Mouse (Mus musculus): Measurements from ENCODE around the gene Muc3.
A peak's percentile ranks its signal among the peaks of the same experiment; 100 is the strongest.
"Not testable (repeated sequence)": the region's sequence is repeated elsewhere in the genome, so short reads cannot be mapped to it uniquely, and the experiment has no call there.

The Muc3 gene

GRCm38 (mm10) chr5:137149272-137149882 is at the start of gene Muc3:
Muc3 (minus strand) TSS chr5:137149322.
- not testable (repeated sequence) for DNase-seq

GRCm38 (mm10) chr5:137194488-137195120 is 45.5 kb upstream of the Muc3 start:
- DNase-seq: no peak

- DNase-seq: no peak
Measured at GRCm38 (mm10) chr5:137193279-137193952, 44.3 kb upstream of the Muc3 start.

GRCm38 (mm10) chr5:137189326-137189725 is 40.2 kb upstream of the Muc3 start:
- peak; percentile 74 for DNase-seq

GRCm38 (mm10) chr5:137185362-137185761 is 36.2 kb upstream of the Muc3 start:
- DNase-seq: no peak

- peak; percentile 30 for DNase-seq
Measured at GRCm38 (mm10) chr5:137179646-137180374, 30.7 kb upstream of the Muc3 start.

- DNase-seq: no peak
Measured at GRCm38 (mm10) chr5:137173967-137174366, 24.8 kb upstream of the Muc3 start.

GRCm38 (mm10) chr5:137172591-137172990 is 23.5 kb upstream of the Muc3 start:
- DNase-seq: no peak

GRCm38 (mm10) chr5:137171478-137171877 is 22.4 kb upstream of the Muc3 start:
- DNase-seq: no peak

- DNase-seq: no peak
Measured at GRCm38 (mm10) chr5:137170836-137171380, 21.8 kb upstream of the Muc3 start.

- no peak for DNase-seq
Measured at GRCm38 (mm10) chr5:137167539-137167938, 18.4 kb upstream of the Muc3 start.

GRCm38 (mm10) chr5:137166012-137166411 is 16.9 kb upstream of the Muc3 start:
- no peak for DNase-seq

GRCm38 (mm10) chr5:137161853-137162252 is 12.7 kb upstream of the Muc3 start:
- no peak for DNase-seq

- DNase-seq: peak; percentile 94
Measured at GRCm38 (mm10) chr5:137159461-137159860, 10.3 kb upstream of the Muc3 start.

- DNase-seq: no peak
Measured at GRCm38 (mm10) chr5:137153289-137153688, 4.2 kb upstream of the Muc3 start.

- DNase-seq: no peak
Measured at GRCm38 (mm10) chr5:137152623-137153022, 3.5 kb upstream of the Muc3 start.

- no peak for DNase-seq
Measured at GRCm38 (mm10) chr5:137140836-137141235, 8.3 kb downstream of the Muc3 start.

- DNase-seq: no peak
Measured at GRCm38 (mm10) chr5:137138977-137139376, 10.1 kb downstream of the Muc3 start.

- no peak for DNase-seq
Measured at GRCm38 (mm10) chr5:137134959-137135358, 14.2 kb downstream of the Muc3 start.

GRCm38 (mm10) chr5:137131490-137131889 is 17.6 kb downstream of the Muc3 start:
- DNase-seq: peak; percentile 79

- DNase-seq: no peak
Measured at GRCm38 (mm10) chr5:137129281-137129680, 19.8 kb downstream of the Muc3 start.

- DNase-seq: no peak
Measured at GRCm38 (mm10) chr5:137123516-137123915, 25.6 kb downstream of the Muc3 start.

- DNase-seq: peak; percentile 81
Measured at GRCm38 (mm10) chr5:137122686-137123193, 26.4 kb downstream of the Muc3 start.
